Mouse (Mus musculus): ENCODE data around the gene Zdhhc18. TPM values are rescaled to one million over a fixed set of nuclear protein-coding genes. Genes with fewer than 3 reads are reported as not detected.
A peak's percentile ranks its signal among the peaks of the same experiment; 100 is the strongest.
"Not testable (repeated sequence)": the region's sequence is repeated elsewhere in the genome, so short reads cannot be mapped to it uniquely, and the experiment has no call there.

Gene Zdhhc18
- polyA plus RNA-seq, 1 experiment = 31.3 TPM

DNA sequence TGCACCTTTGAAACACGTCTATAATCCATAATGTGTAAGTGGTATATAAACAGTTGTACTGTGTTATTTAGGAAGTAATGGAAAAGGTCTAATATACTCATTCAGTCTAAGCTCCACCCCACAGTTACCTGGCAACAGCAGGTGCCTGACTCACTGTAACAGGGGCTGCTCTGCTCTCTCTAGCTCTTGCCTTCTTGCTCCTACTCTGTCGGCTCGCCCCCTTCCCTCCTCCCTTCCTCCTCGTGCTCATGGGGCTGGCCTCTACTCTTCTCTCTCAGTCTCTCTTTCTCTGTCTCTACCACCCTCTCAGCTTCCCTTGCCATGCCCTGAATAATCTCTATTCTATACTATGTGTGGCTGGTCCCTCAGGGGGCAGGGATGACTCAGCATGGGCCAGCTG, 7.0 kb upstream of the Zdhhc18 start:
- Histone ChIP-seq H3K4me3 (ENCODE audit: insufficient read depth, low read length) (no peak overlapping the region), H3K4me1 (ENCODE audit: control insufficient read depth, insufficient read depth, low read length) (peaks cover 11% of the 10 kb centered on the region), H3K27ac (ENCODE audit: insufficient read depth, low read length) (no peak overlapping the region)
- TF ChIP-seq CTCF (IDR thresholded peaks at IDR 0.05; ENCODE audit: borderline replicate concordance, insufficient read depth, low read length) (no peak), POLR2A (IDR thresholded peaks at IDR 0.05; ENCODE audit: low read depth, low read length) (no peak)

DNA sequence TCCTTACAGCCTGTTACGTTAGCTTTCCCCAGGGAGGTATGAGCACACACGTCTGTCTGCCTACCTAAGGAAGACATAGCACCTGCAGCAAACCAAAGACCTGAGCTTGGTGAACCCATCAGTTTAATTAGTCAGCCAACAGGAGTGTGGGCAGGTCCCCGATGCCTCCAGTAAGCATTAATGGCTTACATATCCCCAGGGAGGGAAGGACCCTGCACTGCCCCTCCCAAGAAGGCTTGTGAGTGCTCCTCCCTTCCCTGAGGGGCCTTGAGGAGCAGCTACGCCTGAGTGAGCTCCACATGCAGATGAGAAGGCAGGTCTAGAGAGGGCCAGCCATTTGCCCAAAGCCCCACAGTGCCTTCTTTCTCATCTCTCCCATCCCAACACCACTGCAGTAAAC, 6.3 kb upstream of the Zdhhc18 start:
- TF ChIP-seq POLR2A (IDR thresholded peaks at IDR 0.05; ENCODE audit: low read depth, low read length) = no peak
- no peak for TF ChIP-seq CTCF (IDR thresholded peaks at IDR 0.05; ENCODE audit: borderline replicate concordance, insufficient read depth, low read length)
- peaks cover 11% of the 10 kb centered on the region for H3K4me1 ChIP-seq (ENCODE audit: control insufficient read depth, insufficient read depth, low read length)
- H3K4me3 ChIP-seq (ENCODE audit: insufficient read depth, low read length) = no peak overlapping the region
- no peak overlapping the region for H3K27ac ChIP-seq (ENCODE audit: insufficient read depth, low read length)

DNA sequence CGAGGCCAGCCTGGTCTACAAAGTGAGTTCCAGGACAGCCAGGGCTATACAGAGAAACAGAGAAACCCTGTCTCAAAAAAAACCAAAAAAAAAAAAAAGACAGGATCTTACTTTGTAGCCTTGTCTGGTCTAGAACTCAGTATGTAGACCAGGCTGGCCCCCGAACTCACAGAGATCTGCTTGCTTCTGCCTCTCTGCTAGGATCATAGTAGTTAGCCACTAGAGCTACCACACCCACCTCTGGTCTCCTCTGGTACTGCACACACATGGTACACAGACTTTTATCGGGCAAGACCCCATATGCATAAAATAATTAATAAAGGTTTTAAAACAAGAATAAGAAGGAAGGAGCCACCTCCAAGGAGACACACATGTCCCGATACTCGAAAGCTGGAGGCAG, 4.1 kb upstream of the Zdhhc18 start:
- not testable (repeated sequence) for H3K27ac ChIP-seq (ENCODE audit: insufficient read depth, low read length); H3K4me3 ChIP-seq (ENCODE audit: insufficient read depth, low read length); H3K4me1 ChIP-seq (ENCODE audit: control insufficient read depth, insufficient read depth, low read length)

DNA sequence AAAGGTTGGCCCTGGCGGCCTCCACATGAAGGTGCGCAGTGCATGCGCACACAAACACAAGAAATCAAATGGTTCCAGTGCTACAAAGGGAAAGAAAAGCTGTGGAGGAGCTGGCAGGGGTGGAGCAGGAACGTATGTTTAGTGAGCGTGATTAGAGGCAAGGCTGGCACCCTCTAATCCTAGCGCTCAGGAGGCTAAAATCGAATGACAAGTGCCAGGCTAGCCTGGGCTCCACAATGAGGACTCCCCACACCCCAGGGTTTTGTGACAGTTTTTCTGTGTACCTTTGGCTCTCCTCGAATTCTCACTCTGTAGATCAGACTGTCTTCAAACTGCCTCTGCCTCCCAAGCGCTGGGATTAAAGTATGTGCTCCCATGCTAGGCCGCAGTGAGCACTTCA, 2.8 kb upstream of the Zdhhc18 start:
- Histone ChIP-seq H3K4me3 (ENCODE audit: insufficient read depth, low read length) (no peak overlapping the region), H3K4me1 (ENCODE audit: control insufficient read depth, insufficient read depth, low read length) (peaks cover 2% of the 10 kb centered on the region; the same call in 1 of the 2 replicates), H3K27ac (ENCODE audit: insufficient read depth, low read length) (no peak overlapping the region)
- TF ChIP-seq POLR2A (IDR thresholded peaks at IDR 0.05; ENCODE audit: low read depth, low read length) (no peak), CTCF (IDR thresholded peaks at IDR 0.05; ENCODE audit: borderline replicate concordance, insufficient read depth, low read length) (no peak)

DNA sequence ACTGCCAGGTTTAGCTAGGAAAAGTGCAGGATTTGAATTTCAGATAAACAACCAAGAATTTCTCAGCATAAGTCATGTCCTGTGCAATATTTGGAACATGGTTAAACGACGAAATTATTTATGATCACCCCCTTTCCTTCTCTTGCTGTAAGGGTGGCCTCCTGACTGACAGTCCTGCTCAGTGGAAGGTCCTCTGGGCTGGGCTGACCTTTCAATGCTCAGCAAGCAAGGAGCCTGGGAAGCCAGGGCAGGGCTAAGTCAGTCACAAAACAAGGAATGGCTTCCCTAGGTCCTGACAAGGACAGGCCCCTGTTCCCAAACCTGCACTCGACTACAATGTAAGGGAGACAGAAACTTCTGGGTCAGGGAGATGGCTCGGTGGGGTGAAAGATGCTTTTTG, 2.0 kb upstream of the Zdhhc18 start:
- H3K27ac ChIP-seq (ENCODE audit: insufficient read depth, low read length) = no peak overlapping the region
- no peak for TF ChIP-seq CTCF (IDR thresholded peaks at IDR 0.05; ENCODE audit: borderline replicate concordance, insufficient read depth, low read length)
- TF ChIP-seq POLR2A (IDR thresholded peaks at IDR 0.05; ENCODE audit: low read depth, low read length) = no peak
- no peak overlapping the region for H3K4me3 ChIP-seq (ENCODE audit: insufficient read depth, low read length)
- H3K4me1 ChIP-seq (ENCODE audit: control insufficient read depth, insufficient read depth, low read length) = peaks cover under 1% of the 10 kb centered on the region; the same call in 1 of the 2 replicates

DNA sequence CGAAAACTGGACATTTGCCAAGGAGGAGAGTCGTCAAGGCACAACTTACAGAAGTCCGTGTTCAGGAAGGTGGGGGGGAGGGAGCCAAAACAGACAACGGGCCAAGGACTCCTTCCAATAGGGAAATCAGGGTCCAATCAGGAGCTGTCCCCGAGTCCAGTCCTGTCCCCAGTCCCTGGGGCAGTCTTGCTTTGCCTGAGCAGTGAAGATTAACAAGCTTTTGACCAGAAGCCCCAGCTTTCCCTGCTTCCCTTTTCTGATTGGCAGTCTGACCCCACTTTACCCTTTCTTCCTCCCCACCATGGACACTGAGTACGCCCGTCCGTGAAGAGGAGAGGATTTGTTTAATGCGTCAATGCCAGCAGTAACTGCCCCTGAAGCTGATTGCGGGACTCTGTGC, 1.5 kb upstream of the Zdhhc18 start:
- Histone ChIP-seq H3K4me3 (ENCODE audit: insufficient read depth, low read length) (no peak overlapping the region), H3K27ac (ENCODE audit: insufficient read depth, low read length) (no peak overlapping the region), H3K4me1 (ENCODE audit: control insufficient read depth, insufficient read depth, low read length) (no peaks in the 10 kb centered on the region)
- TF ChIP-seq CTCF (IDR thresholded peaks at IDR 0.05; ENCODE audit: borderline replicate concordance, insufficient read depth, low read length) (no peak), POLR2A (IDR thresholded peaks at IDR 0.05; ENCODE audit: low read depth, low read length) (no peak)

DNA sequence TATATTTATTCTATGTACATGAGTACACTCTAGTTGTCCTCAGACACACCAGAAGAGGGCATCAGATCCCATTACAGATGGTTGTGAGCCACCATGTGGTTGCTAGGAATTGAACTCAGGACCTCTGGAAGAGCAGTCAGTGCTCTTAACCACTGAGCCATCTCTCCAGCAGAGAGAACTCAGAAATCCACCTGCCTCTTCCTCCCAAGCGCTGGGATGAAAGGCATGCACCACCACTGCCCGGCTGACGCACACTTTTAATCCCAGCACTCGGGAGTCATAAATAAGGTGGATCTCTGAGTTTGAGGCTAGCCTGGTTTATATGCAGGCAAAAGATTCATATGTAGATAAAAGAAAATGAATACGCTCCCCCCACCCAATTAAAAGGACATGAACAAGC, 490 bp downstream of the Zdhhc18 start:
- H3K4me3 ChIP-seq (ENCODE audit: insufficient read depth, low read length); H3K4me1 ChIP-seq (ENCODE audit: control insufficient read depth, insufficient read depth, low read length); H3K27ac ChIP-seq (ENCODE audit: insufficient read depth, low read length): not testable (repeated sequence)

DNA sequence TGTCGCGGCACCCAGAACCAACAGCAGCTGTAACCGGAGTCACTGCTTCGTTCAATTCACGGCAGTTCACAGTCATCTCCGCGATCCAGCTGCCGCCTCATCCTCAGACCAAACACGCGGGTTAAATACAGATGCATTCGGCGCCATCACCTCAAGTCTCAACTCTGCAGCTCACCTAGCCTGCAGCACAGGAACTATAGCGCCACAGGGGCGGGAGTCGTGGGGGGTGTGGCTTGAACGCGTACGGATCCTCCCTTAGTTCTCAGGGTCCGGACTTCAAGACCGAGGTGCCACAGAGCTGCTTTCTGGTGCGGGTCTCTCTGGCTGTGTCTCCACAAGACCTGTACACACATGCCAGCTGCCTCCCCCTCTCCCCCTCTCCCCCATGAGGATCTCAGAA, 4.3 kb downstream of the Zdhhc18 start:
- TF ChIP-seq CTCF (IDR thresholded peaks at IDR 0.05; ENCODE audit: borderline replicate concordance, insufficient read depth, low read length) (no peak), POLR2A (IDR thresholded peaks at IDR 0.05; ENCODE audit: low read depth, low read length) (no peak)
- Histone ChIP-seq H3K4me1 (ENCODE audit: control insufficient read depth, insufficient read depth, low read length) (no peaks in the 10 kb centered on the region), H3K4me3 (ENCODE audit: insufficient read depth, low read length) (no peak overlapping the region), H3K27ac (ENCODE audit: insufficient read depth, low read length) (no peak overlapping the region)

DNA sequence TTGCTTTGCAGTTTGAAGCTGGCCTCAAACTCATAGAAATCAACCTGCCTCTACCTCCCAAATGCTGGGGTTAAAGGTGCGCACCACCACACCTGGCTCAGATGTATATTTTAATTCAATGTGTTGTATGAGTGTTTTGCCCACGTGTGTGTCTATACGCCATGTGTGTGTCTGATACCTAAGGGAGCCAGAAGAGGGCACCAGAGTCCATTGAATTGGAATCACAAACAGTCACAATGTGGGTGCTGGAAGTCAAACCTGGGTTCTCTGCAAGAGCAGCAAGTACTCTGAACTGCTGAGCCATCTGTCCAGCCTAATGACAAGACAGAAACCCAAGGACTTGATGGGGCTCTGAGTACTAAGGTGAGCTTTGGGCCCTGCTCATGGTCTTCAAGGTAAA, 4.8 kb downstream of the Zdhhc18 start:
- no peak overlapping the region for H3K4me3 ChIP-seq (ENCODE audit: insufficient read depth, low read length)
- H3K27ac ChIP-seq (ENCODE audit: insufficient read depth, low read length) = no peak overlapping the region
- H3K4me1 ChIP-seq (ENCODE audit: control insufficient read depth, insufficient read depth, low read length) = no peaks in the 10 kb centered on the region
- TF ChIP-seq CTCF (IDR thresholded peaks at IDR 0.05; ENCODE audit: borderline replicate concordance, insufficient read depth, low read length) (no peak), POLR2A (IDR thresholded peaks at IDR 0.05; ENCODE audit: low read depth, low read length) (no peak)

DNA sequence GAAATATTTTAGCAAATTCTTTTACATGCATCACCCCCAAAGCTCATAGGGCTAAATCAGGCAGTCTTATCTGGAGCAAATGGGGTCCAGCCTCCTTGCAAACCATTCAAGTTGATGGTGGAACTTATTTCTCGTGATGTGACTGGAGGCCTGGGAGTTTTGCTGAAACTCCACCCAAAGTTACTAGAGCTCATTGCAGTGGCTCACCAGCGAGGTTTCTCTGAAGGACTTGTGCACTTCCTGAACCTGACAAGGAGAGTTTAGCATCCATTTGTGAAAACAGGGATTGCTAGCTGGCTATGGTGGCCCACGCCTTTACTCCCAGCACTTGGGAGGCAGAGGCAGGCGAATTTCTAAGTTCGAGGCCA, 15.9 kb downstream of the Zdhhc18 start:
- Histone ChIP-seq H3K4me1 (ENCODE audit: control insufficient read depth, insufficient read depth, low read length) (peaks cover 3% of the 10 kb centered on the region; the same call in 1 of the 2 replicates), H3K4me3 (ENCODE audit: insufficient read depth, low read length) (no peak overlapping the region), H3K27ac (ENCODE audit: insufficient read depth, low read length) (no peak overlapping the region)
- no peak for TF ChIP-seq CTCF (IDR thresholded peaks at IDR 0.05; ENCODE audit: borderline replicate concordance, insufficient read depth, low read length)
- no peak for TF ChIP-seq POLR2A (IDR thresholded peaks at IDR 0.05; ENCODE audit: low read depth, low read length)

DNA sequence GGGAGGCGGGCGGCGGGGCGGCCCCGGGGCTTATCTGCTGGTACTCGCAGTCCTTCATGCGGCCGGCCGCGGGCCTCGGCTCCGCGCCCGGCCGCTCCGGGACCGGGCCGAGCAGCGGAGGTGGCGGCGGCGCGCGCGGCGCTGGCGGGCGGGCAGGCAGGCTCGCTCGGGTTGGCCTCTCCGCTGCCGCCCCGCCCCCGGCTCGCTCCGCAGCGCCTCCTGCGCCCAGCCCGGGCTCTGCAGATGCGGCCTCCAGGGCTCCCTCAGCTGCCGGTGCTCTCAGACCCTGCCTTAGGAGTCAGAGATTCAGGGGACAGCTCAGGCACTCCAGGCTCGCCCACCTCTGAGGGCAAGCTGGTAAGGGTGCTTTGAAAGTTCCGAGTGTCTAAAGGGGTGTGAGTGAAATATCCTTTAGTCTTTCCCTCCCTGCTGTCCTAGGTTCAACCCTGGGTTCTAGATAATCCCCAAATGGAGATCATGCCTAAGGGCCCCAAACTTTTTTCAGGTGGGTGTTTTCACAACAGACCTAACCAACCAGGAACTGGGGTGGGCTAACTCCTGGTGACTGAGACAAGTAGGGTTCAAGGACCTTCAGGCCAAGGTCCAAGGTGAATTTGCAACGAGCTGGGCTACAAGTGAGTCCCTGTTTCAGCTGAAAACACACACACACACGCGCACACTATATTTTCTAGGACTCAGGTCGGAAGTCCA, 16.5 kb downstream of the Zdhhc18 start:
- H3K4me1 ChIP-seq (ENCODE audit: control insufficient read depth, insufficient read depth, low read length) = peaks cover 5% of the 10 kb centered on the region
- TF ChIP-seq POLR2A (IDR thresholded peaks at IDR 0.05; ENCODE audit: low read depth, low read length) = 0 out of 2 replicates have a peak, but pooled peaks have one; percentile 22
- TF ChIP-seq CTCF (IDR thresholded peaks at IDR 0.05; ENCODE audit: borderline replicate concordance, insufficient read depth, low read length) = peak; percentile 31; the same call in 1 of the 2 replicates

More for the DNA sequence above, 16.5 kb downstream of the Zdhhc18 start:
- Histone ChIP-seq H3K4me3 (ENCODE audit: insufficient read depth, low read length) (no peak overlapping the region), H3K27ac (ENCODE audit: insufficient read depth, low read length) (no peak overlapping the region)
